Mouse (Mus musculus) activated CD4-positive, CD25-positive, alpha-beta regulatory T cell, adult 9 weeks (primary cell): ENCODE results near the gene P4ha1. TPM values are rescaled to one million over a fixed set of nuclear protein-coding genes. Genes with fewer than 3 reads are reported as not detected.

Source experiments
- polyA plus RNA-seq: library from polyadenylated mRNA; unstranded; fragments of 100-300 nt; shearing (Covaris generic); gene quantifications from one replicate; pipeline ENCODE4 v1.2.1, GENCODE M21; 2017

Gene P4ha1
- polyA plus RNA-seq: 94.2 TPM

GRCm38 (mm10) chr10:59323100-59323487 lies at the start of gene P4ha1:
Gene P4ha1, plus strand, starts transcription at chr10:59323296.

GRCm38 (mm10) chr10:59395461-59395860 lies 72.4 kb downstream of the P4ha1 start, which contains the start of gene Gm10273:
Gene Gm10273, plus strand, starts transcription at chr10:59395632.

GRCm38 (mm10) chr10:59402899-59403792 lies 80.0 kb downstream of the P4ha1 start, which contains the start of gene Pla2g12b:
Gene Pla2g12b, plus strand, starts transcription at chr10:59403660.

Other genes starting within 250 kb of the P4ha1 start
- gene Sept10, start 101.4 kb upstream of the P4ha1 start, polyA plus RNA-seq: 0.35 TPM
- gene Sowahc, start 101.3 kb upstream of the P4ha1 start, polyA plus RNA-seq: 0.48 TPM
- 95.5 TPM for gene Gm10273, start 72.3 kb downstream of the P4ha1 start, polyA plus RNA-seq
- not detected for gene Pla2g12b, start 80.4 kb downstream of the P4ha1 start, polyA plus RNA-seq
- 0.23 TPM for gene Oit3, start 118.5 kb downstream of the P4ha1 start, polyA plus RNA-seq